Mouse (Mus musculus): ENCODE results near the gene Tsg101. TPM values are rescaled to one million over a fixed set of nuclear protein-coding genes. Genes with fewer than 3 reads are reported as not detected.

Tsg101 gene
- polyA plus RNA-seq, 1 experiment from 2014 or later, result 164 TPM

DNA sequence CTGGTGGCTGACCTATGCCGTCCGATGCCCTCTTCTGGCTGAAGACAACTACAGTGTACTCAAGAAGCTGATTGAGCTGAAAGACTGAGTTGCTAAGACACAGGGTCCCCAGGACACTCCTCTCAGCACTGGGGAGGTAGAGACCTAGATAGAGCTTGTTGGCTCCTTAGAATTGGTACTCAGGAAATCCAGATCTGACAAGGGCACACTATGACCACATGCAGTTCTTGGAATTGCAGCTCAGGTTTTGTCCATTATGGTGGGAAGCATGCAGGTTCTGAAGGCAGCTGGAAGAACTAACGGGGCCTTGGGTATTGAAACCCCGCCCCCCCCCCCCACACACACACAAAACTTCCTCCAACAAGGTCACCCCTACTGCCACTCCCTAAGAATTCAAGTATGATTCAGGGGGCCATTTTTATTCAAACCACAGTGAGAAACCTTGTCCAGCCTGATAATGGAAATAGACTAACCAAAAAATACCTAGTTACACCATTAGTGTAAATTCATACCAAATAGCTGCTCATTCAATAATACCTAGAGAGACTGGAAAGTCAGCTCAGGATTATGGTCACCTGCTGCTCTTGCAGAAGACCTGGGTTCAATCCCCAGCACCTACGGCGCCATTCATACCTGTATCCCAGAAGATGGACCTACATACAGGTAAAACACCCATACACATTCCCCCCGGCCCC is 63.8 kb downstream of the Tsg101 start:
- Histone ChIP-seq H3K9me3 (replicated peaks; ENCODE audit: control insufficient read depth, low read length) (no peaks in the 10 kb centered on the region), H3K4me2 (ENCODE audit: low read depth, low read length) (no peak overlapping the region), H3K4me3 (ENCODE audit: low read length) (no peak overlapping the region), H3K27ac (ENCODE audit: low read length) (no peak overlapping the region), H3K9ac (ENCODE audit: low read length) (no peak overlapping the region), H3K36me3 (ENCODE audit: control insufficient read depth, insufficient read depth) (peaks cover 48% of the 10 kb centered on the region), H3K4me1 (ENCODE audit: control insufficient read depth, insufficient read depth, low read length) (no peaks in the 10 kb centered on the region), H3K27me3 (ENCODE audit: control insufficient read depth, insufficient read depth, low read length) (no peaks in the 10 kb centered on the region)
- 0 out of 2 replicates have a peak, but pooled peaks have one; percentile 10 for ATAC-seq (replicated peaks; ENCODE audit: extremely low read depth, insufficient read depth, low FRiP score)
- WGBS, result 68% methylated on average over 7 of the region's 7 CpGs

DNA sequence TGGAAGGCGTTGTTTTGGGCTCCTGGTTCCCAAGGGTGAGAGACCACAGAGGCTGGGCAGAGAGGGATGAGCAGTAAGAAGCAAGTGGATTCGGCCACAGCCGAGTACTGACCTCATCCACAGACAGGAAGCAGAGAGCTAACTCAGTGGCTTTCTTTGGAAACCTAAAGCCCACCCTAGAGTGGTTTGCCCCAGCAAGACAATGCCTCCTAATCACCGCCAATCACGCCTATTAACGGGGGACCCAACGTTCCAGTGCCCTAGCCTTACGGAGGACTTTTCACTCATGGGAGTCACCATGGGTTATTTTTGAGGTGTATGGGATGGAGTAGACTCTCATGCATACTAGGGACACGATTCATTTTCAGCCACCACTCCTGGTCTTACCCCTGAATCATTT is 66.4 kb downstream of the Tsg101 start:
- Histone ChIP-seq H3K27ac (ENCODE audit: low read length) (no peak overlapping the region), H3K36me3 (ENCODE audit: control insufficient read depth, insufficient read depth) (peaks cover 74% of the 10 kb centered on the region), H3K9ac (ENCODE audit: low read length) (no peak overlapping the region), H3K27me3 (ENCODE audit: control insufficient read depth, insufficient read depth, low read length) (no peaks in the 10 kb centered on the region), H3K4me2 (ENCODE audit: low read depth, low read length) (no peak overlapping the region), H3K4me3 (ENCODE audit: low read length) (no peak overlapping the region), H3K4me1 (ENCODE audit: control insufficient read depth, insufficient read depth, low read length) (peaks cover 3% of the 10 kb centered on the region), H3K9me3 (replicated peaks; ENCODE audit: control insufficient read depth, low read length) (no peaks in the 10 kb centered on the region)
- 88% methylated on average over 9 of the region's 9 CpGs for WGBS
- no peak for ATAC-seq (replicated peaks; ENCODE audit: extremely low read depth, insufficient read depth, low FRiP score)

DNA sequence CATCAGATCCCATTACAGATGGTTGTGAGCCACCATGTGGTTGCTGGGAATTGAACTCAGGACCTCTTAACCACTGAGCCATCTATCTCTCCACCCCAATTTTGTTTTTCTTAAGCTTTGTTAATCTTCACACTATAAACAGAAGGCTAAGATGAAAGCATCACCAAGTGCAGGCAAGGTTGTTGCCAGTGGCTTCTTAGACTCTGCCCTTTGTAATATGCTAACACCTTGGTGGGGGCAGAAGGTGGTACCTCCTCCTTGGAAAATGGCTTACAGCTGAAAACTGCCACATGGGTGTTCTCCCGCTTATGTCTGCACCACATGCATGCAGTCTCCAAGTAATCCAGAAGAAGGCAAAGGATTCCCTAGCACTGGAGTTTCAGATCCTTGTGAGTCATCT is 67.1 kb downstream of the Tsg101 start:
- Histone ChIP-seq H3K27ac (ENCODE audit: low read length) (no peak overlapping the region), H3K36me3 (ENCODE audit: control insufficient read depth, insufficient read depth) (peaks cover 79% of the 10 kb centered on the region), H3K9me3 (replicated peaks; ENCODE audit: control insufficient read depth, low read length) (no peaks in the 10 kb centered on the region), H3K9ac (ENCODE audit: low read length) (no peak overlapping the region), H3K4me2 (ENCODE audit: low read depth, low read length) (no peak overlapping the region), H3K4me1 (ENCODE audit: control insufficient read depth, insufficient read depth, low read length) (peaks cover 7% of the 10 kb centered on the region), H3K4me3 (ENCODE audit: low read length) (no peak overlapping the region), H3K27me3 (ENCODE audit: control insufficient read depth, insufficient read depth, low read length) (no peaks in the 10 kb centered on the region)
- no peak for ATAC-seq (replicated peaks; ENCODE audit: extremely low read depth, insufficient read depth, low FRiP score)
- WGBS, result 77% methylated on average over 1 of the region's 1 CpGs

DNA sequence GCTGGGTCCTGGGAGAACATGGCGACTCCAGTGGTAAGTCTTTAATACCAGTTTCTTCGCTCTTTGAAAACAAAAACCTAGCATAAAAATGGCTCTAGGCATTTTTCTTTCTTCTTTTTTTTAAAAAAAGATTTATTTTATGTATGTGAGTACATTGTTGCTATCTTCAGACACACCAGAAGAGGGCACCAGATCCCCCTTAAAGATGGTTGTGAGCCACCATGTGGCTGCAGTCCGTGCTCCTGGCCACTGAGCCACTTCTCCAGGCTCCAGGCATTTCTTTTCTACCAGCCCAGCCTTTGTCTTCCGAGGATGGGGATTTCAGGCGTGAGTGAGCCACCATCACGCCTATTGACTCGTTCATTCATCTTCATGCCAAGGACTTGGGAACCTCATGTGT is 68.7 kb downstream of the Tsg101 start:
- Histone ChIP-seq H3K9me3 (replicated peaks; ENCODE audit: control insufficient read depth, low read length) (no peaks in the 10 kb centered on the region), H3K27me3 (ENCODE audit: control insufficient read depth, insufficient read depth, low read length) (no peaks in the 10 kb centered on the region), H3K4me3 (ENCODE audit: low read length) (no peak overlapping the region), H3K4me2 (ENCODE audit: low read depth, low read length) (no peak overlapping the region), H3K4me1 (ENCODE audit: control insufficient read depth, insufficient read depth, low read length) (peaks cover 14% of the 10 kb centered on the region), H3K27ac (ENCODE audit: low read length) (no peak overlapping the region), H3K36me3 (ENCODE audit: control insufficient read depth, insufficient read depth) (peaks cover 79% of the 10 kb centered on the region), H3K9ac (ENCODE audit: low read length) (no peak overlapping the region)
- ATAC-seq (replicated peaks; ENCODE audit: extremely low read depth, insufficient read depth, low FRiP score), result no peak
- 78% methylated on average over 7 of the region's 7 CpGs for WGBS

DNA sequence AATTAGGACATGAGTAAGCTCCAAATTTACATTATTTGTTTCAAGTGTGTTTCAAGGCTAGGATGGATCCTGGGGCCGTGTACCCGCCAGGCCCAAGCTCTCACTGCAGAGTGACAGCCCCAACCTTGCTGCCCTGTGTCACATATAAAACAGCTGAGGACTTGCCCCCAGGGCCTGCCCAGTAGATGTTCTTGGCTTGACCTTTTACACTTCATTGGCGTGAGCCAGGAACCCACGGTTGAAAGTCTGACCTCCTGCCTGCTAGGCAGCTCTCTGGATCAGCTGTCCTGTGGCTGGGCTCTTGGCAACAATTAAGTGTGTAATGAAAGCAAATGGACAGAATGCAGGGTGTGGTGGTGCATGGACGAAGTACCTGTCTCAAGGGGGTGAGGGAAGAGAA is 70.5 kb downstream of the Tsg101 start:
- Histone ChIP-seq H3K4me3 (ENCODE audit: low read length) (no peak overlapping the region), H3K4me1 (ENCODE audit: control insufficient read depth, insufficient read depth, low read length) (peaks cover 22% of the 10 kb centered on the region), H3K36me3 (ENCODE audit: control insufficient read depth, insufficient read depth) (peaks cover 63% of the 10 kb centered on the region), H3K9me3 (replicated peaks; ENCODE audit: control insufficient read depth, low read length) (no peaks in the 10 kb centered on the region), H3K27me3 (ENCODE audit: control insufficient read depth, insufficient read depth, low read length) (no peaks in the 10 kb centered on the region), H3K27ac (ENCODE audit: low read length) (no peak overlapping the region), H3K4me2 (ENCODE audit: low read depth, low read length) (no peak overlapping the region), H3K9ac (ENCODE audit: low read length) (no peak overlapping the region)
- no peak for ATAC-seq (replicated peaks; ENCODE audit: extremely low read depth, insufficient read depth, low FRiP score)
- WGBS, result 71% methylated on average over 5 of the region's 5 CpGs

DNA sequence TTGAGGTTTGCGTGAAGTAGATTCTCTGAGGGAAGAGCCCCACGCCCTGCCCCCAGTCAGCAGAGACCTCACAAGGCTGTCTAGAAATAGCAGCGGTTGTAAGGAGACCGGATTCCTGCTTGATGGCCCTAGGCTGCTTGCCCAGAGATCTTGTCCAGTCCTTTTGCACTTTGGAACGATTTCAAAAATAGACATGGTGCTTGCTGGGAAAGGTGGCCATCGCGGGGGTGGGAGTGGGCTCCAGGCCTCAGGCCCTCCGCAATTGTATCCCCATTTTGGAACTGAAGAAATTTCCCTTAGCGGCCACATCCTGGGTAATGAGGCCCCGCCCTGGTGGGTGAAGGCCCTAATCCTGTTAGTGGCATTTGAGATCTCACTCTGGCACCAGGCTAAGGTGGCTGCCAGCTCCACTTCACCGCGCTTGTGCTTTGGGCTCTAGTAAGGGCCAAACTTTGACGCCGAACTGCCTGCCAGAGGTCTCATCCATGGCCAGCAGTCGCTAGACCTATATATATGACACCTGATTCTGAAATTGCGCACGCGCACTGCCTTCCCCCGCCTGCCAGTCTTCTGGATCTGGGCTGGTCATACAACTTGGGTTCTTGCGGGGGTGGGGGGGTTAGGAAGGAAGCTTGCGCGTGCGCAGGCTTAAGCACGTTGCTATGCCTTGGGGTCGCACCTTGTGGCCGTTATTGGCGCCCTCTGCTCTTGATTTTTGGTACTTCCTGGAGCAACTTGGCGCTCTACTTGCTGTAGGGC is 73.1 kb downstream of the Tsg101 start:
- Histone ChIP-seq H3K9ac (ENCODE audit: low read length) (peak overlapping the region; percentile 100), H3K27ac (ENCODE audit: low read length) (peak overlapping the region; percentile 100), H3K36me3 (ENCODE audit: control insufficient read depth, insufficient read depth) (peaks cover 38% of the 10 kb centered on the region), H3K4me2 (ENCODE audit: low read depth, low read length) (peak overlapping the region; percentile 94), H3K4me1 (ENCODE audit: control insufficient read depth, insufficient read depth, low read length) (peaks cover 22% of the 10 kb centered on the region), H3K9me3 (replicated peaks; ENCODE audit: control insufficient read depth, low read length) (no peaks in the 10 kb centered on the region), H3K27me3 (ENCODE audit: control insufficient read depth, insufficient read depth, low read length) (no peaks in the 10 kb centered on the region), H3K4me3 (ENCODE audit: low read length) (peak overlapping the region; percentile 100)
- WGBS, result 1% methylated on average over 28 of the region's 28 CpGs
- peak; percentile 65 for ATAC-seq (replicated peaks; ENCODE audit: extremely low read depth, insufficient read depth, low FRiP score)

DNA sequence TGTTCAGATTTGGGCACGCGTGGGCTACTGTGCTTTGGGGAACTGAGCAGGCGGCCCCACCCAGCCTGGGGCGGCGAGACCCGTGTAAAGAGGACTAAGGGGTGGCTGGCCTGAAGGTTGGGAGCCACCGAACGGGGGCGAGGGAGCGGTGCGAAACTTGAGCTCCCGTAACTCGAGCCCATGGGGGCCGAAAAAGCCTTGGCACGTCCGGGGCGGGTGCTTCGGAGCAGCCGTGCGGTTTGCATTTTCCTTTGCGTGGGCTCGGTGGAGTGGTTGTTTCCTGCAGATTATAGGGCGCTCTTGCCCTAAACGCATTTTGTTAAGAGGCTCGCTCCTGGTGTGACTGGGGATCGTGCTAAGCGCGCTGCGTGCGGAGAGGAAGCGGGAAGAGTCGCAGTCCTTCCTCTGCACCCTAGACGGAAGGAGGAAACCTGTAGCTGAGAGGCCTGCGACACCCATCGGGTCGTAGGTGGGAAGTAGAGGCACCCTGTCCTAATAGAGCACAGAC is 73.7 kb downstream of the Tsg101 start:
- Histone ChIP-seq H3K4me1 (ENCODE audit: control insufficient read depth, insufficient read depth, low read length) (peaks cover 22% of the 10 kb centered on the region), H3K4me2 (ENCODE audit: low read depth, low read length) (peak overlapping the region; percentile 94), H3K9me3 (replicated peaks; ENCODE audit: control insufficient read depth, low read length) (no peaks in the 10 kb centered on the region), H3K4me3 (ENCODE audit: low read length) (peak overlapping the region; percentile 100), H3K9ac (ENCODE audit: low read length) (peak overlapping the region; percentile 100), H3K27ac (ENCODE audit: low read length) (peak overlapping the region; percentile 100), H3K36me3 (ENCODE audit: control insufficient read depth, insufficient read depth) (peaks cover 31% of the 10 kb centered on the region), H3K27me3 (ENCODE audit: control insufficient read depth, insufficient read depth, low read length) (no peaks in the 10 kb centered on the region; the same call in 1 of the 2 replicates)
- no peak; the same call in 1 of the 2 replicates for ATAC-seq (replicated peaks; ENCODE audit: extremely low read depth, insufficient read depth, low FRiP score)
- under 1% methylated on average over 36 of the region's 36 CpGs for WGBS

DNA sequence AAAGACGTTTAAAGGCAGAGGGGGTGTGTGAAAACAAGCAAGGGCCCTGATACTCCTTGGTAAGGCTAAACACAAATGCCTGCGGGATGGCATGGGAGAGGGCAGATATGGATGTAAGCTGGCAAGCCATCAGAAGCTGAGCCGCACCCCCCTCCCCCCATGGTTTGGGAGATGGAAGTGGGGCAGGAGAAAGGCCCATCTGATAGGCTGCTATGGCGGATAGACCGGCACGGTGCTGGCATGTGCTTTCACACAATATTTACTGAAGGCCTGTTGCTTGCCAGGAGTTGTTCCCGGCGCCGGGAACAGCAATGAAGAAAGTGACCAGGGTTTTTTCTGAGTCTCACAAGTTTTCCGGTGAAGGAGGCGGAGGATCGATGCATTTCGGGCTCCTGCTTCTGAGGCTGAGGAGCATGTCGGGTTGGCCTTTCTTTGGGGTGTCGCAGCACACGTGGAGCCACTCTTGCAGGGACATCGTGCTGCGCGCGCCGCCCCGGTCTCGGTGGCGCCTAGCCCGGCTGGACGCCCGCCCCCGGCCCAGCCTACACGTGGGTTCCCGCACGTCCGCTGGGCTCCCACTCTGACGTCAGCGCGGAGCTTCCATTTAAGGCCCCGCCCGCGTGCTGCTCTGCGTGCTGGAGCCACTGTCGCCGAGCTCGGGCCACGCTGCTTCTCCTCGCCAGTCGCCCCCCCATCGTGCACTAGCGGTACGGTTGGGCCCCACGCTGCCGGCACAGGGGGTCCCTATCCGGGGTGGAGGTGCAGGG is 74.4 kb downstream of the Tsg101 start:
- no peaks in the 10 kb centered on the region; the same call in 1 of the 2 replicates for H3K27me3 ChIP-seq (ENCODE audit: control insufficient read depth, insufficient read depth, low read length)
- peaks cover 22% of the 10 kb centered on the region for H3K4me1 ChIP-seq (ENCODE audit: control insufficient read depth, insufficient read depth, low read length)
- peak; percentile 86 for ATAC-seq (replicated peaks; ENCODE audit: extremely low read depth, insufficient read depth, low FRiP score)
- peak overlapping the region; percentile 100 for H3K9ac ChIP-seq (ENCODE audit: low read length)
- under 1% methylated on average over 51 of the region's 51 CpGs for WGBS
- peak overlapping the region; percentile 94 for H3K4me2 ChIP-seq (ENCODE audit: low read depth, low read length)
- H3K4me3 ChIP-seq (ENCODE audit: low read length), result peak overlapping the region; percentile 100
- no peaks in the 10 kb centered on the region for H3K9me3 ChIP-seq (replicated peaks; ENCODE audit: control insufficient read depth, low read length)
- H3K36me3 ChIP-seq (ENCODE audit: control insufficient read depth, insufficient read depth), result peaks cover 26% of the 10 kb centered on the region
- H3K27ac ChIP-seq (ENCODE audit: low read length), result peak overlapping the region; percentile 100

Measured in heart, embryonic 16.5 days (tissue).